Mouse (Mus musculus): ENCODE results near the gene Lifr.
A peak's percentile ranks its signal among the peaks of the same experiment; 100 is the strongest.

Lifr gene

DNA sequence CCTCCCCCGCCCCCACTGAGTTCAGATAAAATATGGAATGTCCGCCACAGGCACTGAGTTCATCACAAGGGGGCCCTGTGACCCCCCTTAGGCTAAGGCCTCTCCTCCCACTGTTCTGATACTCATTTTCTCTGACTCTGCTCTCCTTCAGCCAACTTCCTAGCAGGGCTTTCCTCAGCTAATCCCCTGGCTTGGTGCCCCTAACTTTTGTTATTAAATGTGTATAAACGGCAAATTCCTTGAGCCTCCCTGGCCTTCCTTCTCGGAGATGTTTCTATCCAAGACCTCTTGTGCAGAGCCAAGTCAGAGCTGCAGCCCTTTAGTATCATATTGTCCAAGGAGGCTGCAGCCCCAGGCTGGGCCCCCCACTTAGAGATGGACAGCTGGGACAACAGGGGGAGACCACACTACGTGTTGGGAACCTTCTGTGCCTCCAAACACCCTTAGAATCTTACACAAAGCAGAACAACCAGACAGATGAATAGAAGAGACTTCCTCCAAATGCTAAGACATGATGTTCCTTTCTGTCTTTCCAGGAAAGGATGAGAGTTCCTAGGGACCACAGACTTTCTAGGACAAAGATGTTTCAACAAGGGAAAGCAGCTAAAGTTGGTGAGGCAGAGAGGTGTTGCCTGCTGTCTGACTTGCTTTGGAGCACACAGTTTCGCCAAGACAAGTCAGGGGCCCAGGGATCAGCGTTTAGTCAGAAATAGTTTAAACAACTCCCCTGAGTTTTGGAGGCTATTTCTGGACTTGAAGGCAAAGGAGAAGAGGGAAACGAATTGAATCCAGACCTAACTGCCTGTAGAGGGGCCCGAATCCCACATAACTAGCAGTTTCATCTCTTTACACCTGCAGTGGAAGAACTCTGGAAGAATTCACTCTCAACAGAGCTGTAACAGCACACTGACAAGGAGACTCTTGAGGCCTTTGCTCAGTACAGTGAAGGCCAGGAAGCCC, 111.3 kb downstream of the Lifr start:
- DNase-seq (ENCODE audit: low spot score in 2 of 2): no peak

GRCm38 (mm10) chr15:7202981-7203380, 112.6 kb downstream of the Lifr start:
- no peak for DNase-seq (ENCODE audit: low spot score in 2 of 2)

DNA sequence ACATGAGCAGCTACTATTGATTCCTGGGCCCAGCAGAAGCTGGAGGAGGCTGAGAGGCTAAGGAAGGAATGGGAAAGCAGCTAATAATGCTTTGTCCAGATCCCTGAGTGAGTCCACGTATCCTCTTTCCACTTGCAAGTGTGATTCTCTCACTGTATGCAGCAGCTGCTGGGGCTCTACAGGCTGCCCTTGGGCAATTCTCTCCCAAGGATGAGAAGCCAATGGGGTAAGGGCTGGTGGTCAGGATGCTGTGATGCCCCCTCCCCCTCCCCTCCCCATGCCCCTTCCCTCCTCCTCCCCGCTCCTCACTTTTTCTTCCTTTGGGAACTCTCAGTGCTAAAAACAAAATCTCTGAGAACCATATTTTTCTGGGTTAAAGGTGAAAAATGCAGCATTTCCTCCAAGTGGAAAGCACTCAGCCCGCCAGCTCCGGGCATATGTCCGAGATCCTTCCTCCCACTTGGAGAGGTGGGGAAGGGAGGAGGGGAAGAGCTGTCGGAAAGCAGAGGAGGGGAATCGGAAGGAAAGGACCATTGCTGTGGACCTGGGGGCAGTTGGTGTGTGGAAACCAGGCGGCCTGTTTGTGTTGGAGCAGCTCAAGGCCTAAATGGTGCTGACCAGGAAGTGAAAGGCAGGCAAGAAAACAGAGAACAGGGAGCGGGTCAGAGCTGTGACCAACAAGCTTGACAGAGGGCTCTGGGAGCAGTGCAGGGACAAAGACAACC, 113.4 kb downstream of the Lifr start:
- DNase-seq (ENCODE audit: low spot score in 2 of 2): no peak

GRCm38 (mm10) chr15:7204917-7205316, 114.5 kb downstream of the Lifr start:
- DNase-seq (ENCODE audit: low spot score in 2 of 2): no peak

DNA sequence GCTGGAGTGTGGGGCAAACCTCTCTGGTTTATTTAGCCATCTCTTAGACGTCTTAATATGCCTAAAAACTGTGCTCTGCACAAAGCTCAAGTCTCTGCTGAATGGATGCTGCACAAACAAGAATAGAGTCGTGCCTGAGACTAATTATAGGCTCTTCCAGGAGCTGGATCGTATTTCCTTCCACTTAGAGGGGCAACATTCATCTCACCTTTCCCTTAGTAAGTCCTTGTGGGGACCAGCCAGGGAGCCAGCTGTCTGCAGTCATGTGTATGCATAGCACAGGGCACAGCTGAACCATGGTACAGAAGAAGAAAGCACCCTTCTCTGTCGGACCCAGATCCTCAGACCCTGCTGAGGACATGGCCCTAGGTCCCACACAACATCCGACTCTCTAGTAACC, 115.7 kb downstream of the Lifr start:
- DNase-seq (ENCODE audit: low spot score in 2 of 2): no peak

DNA sequence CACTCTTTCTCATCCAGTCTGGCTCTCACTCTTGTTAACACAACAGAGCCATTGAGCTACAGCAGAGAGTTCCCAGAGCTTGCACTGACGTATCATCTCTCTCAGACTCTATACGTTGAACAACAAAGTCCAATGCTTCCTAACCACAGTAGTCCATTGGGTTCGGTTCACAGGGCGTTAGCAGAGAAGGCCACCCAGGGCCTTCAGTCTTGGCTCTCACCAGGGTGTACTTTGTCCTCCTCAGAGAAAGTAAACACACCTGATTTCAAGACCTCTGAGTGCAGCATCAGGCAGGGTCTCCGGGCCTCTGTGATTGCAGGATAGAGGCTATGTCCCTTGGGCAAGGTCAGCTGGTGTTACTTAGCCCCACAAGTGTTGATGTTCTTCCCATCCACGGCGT, 116.9 kb downstream of the Lifr start:
- DNase-seq (ENCODE audit: low spot score in 2 of 2): no peak

DNA sequence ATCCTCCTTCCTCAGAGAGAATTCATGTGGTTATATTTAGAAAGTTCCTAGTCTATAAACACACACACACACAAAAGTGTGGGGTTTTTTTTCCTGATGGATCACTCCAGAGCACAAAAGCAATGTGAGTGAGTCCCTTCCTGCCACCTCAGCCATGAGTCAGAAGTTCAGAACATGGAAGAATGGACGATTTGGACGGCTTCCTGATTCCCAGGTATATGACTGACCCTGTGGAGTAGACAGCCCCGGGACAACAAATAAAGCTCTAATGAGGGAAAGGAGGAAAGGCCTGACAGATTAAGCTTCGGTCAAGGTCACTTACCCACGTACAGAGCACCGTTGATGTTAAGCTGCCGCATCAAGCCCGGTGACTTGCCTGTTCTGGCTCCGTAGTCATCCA, 117.8 kb downstream of the Lifr start:
- no peak for DNase-seq (ENCODE audit: low spot score in 2 of 2)

DNA sequence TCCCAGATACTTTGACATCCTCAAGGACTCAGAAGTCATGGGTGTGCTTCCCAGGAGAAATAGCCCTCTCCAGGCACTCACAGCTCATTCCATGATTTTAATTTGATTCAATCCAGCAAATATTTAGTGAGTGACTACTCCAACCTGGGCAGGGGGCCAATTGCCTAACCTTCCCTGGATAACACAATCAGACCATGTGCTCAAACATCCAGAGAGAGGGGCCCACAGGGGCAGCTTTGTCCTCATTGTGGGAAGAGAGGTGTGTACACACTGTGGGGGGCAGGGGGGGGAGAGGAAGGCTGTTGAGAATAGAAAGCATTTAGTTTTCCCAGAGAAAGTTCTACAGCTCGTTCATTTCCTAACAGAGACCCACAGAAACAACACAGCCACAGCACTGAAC, 123.3 kb downstream of the Lifr start:
- no peak for DNase-seq (ENCODE audit: low spot score in 2 of 2)

DNA sequence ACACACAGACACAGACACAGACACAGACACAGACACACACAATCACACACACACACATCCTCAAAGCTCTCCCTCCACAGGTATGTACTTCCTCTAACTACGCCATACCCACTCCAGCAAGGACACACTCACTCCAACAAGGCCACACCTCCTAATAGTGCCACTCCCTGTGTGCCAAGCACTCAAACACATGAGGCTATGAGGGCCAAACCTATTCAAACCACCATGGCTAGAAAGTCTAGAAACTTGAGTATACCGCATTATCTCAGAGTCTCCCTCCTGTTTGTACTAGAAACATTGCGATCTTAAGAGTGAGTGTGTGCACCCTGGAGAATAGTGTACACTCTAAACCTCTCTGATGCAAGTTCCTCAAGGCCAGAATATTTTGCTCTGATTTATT, 125.4 kb downstream of the Lifr start:
- DNase-seq (ENCODE audit: low spot score in 2 of 2): no peak

- no peak for DNase-seq (ENCODE audit: low spot score in 2 of 2)
These were observed 126.3 kb downstream of the Lifr start for GRCm38 (mm10) chr15:7216581-7217272.

- no peak for DNase-seq (ENCODE audit: low spot score in 2 of 2)
These were observed 126.8 kb downstream of the Lifr start for GRCm38 (mm10) chr15:7217273-7217598.

DNA sequence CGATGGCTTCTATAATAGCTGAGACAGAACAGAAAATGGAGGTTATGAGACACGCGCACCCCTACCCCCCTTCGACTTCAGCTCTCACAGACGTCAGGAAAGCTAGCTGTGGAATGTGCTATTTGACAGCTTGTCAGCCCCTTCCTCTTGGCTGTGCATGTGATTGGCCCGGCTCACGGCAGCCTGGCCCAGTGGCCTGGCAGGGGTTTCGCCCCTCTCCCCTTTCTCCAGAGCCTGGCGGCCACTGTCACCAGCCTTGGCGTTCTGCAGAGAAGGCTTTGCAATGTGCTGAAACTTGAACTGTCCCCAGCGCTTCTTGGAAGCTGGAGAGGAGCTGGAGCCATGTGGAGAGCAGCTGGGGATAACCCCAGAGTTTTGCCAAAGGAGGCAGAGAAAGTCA, 132.4 kb downstream of the Lifr start:
- DNase-seq (ENCODE audit: low spot score in 2 of 2): no peak

- no peak for DNase-seq (ENCODE audit: low spot score in 2 of 2)
These were observed 133.8 kb downstream of the Lifr start for GRCm38 (mm10) chr15:7224151-7224775.

DNA sequence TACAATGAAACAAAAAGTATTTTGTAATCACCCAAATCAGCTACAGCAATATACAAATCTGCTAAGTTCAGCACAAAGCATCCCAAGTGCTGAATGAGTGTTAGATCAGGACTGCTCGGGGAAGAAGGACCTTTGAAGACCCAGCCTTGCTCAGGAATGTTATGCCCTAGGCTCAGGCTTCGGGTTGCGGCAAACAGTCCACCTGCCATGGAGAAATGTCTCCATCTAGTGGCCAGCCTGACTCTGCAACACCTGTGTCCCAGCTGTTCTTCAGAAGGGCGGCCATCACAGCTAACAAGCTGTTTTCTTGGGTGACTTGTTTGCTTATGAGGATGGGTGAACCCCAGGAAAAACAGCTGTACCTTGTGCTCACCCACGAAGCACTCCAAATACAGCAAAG, 135.8 kb downstream of the Lifr start:
- peak; percentile 22 to 80 for DNase-seq (ENCODE audit: low spot score in 2 of 2)

DNA sequence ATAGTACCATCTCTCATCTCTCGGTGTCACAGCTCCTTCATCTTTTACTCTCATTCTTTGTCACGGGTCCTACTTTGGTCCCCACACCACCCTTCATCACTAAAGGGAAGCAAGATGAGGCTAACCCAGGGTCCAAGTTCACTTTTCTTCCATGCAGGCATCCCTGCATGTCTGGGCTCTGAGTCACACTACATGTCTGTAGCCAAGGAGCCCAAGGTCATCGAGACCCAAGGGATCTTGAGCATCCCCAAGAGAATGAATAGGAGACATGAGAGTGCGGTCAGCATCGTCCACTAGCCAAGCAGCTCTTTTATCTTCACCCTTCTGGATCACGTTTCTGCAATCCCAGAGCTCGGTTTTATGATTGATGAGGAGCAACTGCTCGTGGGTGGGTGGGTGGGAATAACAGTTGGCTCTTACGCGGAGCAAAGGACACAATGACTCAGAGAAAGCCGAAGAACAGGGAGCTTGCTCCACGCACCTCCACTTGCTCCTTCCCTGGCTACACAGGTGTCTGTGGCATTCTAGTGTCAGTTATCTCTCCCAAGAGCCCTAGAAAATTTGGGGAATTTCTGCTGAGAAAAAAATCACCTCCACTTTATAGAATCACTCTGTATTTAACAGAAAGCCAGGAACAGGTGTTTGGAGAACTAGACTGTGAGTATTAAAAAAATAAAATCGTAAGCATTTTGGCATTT, 143.1 kb downstream of the Lifr start:
- no peak for DNase-seq (ENCODE audit: low spot score in 2 of 2)

DNA sequence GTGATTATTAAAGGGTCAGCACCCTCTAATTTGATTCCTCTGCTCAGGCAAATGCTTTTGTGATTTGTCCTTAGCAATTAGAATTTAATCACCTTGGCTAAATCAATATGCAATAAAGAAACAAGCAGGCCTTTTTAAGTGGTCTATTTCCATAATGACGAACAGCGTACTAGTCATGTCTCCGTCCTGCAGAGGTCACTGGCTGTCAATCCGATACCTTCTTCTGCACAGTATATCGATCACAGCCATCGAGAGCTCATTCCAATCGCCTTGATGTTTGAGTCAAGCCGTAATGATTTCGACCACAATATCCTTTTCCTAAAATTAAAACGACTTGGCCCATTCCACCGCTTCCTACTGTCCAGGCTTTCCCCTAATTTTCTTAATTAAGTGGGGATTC, 149.5 kb downstream of the Lifr start:
- no peak for DNase-seq (ENCODE audit: low spot score in 2 of 2)

DNA sequence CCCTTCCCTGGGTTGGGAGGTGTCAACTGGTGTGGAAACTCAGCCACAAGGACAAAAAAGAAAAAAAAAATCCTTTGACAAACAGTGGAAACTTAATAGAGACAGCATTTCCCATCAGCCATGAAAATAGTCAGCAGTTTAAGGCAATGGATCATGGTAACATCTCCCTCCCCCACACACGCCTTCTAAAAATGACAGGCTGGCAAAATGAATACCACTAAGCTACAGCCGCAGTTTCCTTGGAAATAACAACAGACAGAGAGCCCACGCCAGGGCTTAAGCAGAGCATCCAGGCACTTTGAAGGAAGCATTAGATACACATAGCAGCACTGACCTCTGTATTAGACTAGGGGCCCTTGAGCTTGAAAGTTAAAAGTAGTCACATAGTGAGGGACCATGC, 150.5 kb downstream of the Lifr start:
- peak in 1 of 2 experiments; percentile 20 for DNase-seq (ENCODE audit: low spot score in 2 of 2)

- no peak for DNase-seq (ENCODE audit: low spot score in 2 of 2)
These were observed 151.9 kb downstream of the Lifr start for GRCm38 (mm10) chr15:7242161-7242850.

All from left cerebral cortex, adult 9 months (tissue).